Mouse (Mus musculus): ENCODE data around the gene Fam53b. TPM values are rescaled to one million over a fixed set of nuclear protein-coding genes. Genes with fewer than 3 reads are reported as not detected.
A peak's percentile ranks its signal among the peaks of the same experiment; 100 is the strongest.

The Fam53b gene
- polyA plus RNA-seq, 1 experiment from 2014 or later: 16.4 TPM

- Histone ChIP-seq H3K27ac (ENCODE audit: low read length) (no peak overlapping the region), H3K9ac (ENCODE audit: low read length) (no peak overlapping the region), H3K27me3 (ENCODE audit: control insufficient read depth, insufficient read depth, low read length) (no peaks in the 10 kb centered on the region), H3K4me1 (ENCODE audit: control insufficient read depth, insufficient read depth, low read length) (no peaks in the 10 kb centered on the region), H3K36me3 (ENCODE audit: control insufficient read depth, insufficient read depth) (peaks cover 17% of the 10 kb centered on the region), H3K4me2 (ENCODE audit: low read depth, low read length) (no peak overlapping the region), H3K9me3 (replicated peaks; ENCODE audit: control insufficient read depth, low read length) (no peaks in the 10 kb centered on the region), H3K4me3 (ENCODE audit: low read length) (no peak overlapping the region)
- WGBS: 87% methylated on average over 6 of the region's 6 CpGs
- no peak for ATAC-seq (replicated peaks; ENCODE audit: extremely low read depth, insufficient read depth, low FRiP score)
These were observed 53.0 kb downstream of the Fam53b start for GRCm38 (mm10) chr7:132760589-132761180.

DNA sequence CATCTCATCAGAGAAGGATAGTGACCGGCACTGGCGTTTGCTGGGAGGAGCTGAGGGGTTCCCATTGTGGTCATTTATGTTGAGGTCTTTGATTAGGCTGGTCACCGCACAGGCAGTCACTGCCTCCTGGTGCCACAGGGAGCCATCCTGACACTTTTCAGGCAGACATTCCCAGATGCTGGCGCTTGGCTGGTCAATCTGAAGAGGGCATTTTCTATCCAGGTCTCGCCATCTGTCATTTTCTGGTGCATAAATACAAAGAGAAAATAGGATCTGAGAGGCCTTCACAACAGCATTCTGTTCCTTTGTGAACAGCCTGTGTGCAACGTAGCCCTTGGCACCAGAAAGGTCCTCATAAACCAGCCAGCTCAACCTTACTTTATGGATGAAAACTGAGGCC lies 53.8 kb downstream of the Fam53b start:
- Histone ChIP-seq H3K4me1 (ENCODE audit: control insufficient read depth, insufficient read depth, low read length) (peaks cover 5% of the 10 kb centered on the region), H3K9me3 (replicated peaks; ENCODE audit: control insufficient read depth, low read length) (no peaks in the 10 kb centered on the region), H3K9ac (ENCODE audit: low read length) (no peak overlapping the region), H3K4me2 (ENCODE audit: low read depth, low read length) (no peak overlapping the region), H3K36me3 (ENCODE audit: control insufficient read depth, insufficient read depth) (peaks cover 17% of the 10 kb centered on the region), H3K27me3 (ENCODE audit: control insufficient read depth, insufficient read depth, low read length) (no peaks in the 10 kb centered on the region), H3K4me3 (ENCODE audit: low read length) (no peak overlapping the region), H3K27ac (ENCODE audit: low read length) (no peak overlapping the region)
- no peak for ATAC-seq (replicated peaks; ENCODE audit: extremely low read depth, insufficient read depth, low FRiP score)
- 98% methylated on average over 6 of the region's 6 CpGs for WGBS

GRCm38 (mm10) chr7:132759405-132759891 lies 54.2 kb downstream of the Fam53b start:
- 93% methylated on average over 22 of the region's 22 CpGs for WGBS
- no peak overlapping the region for H3K4me3 ChIP-seq (ENCODE audit: low read length)
- H3K9ac ChIP-seq (ENCODE audit: low read length): no peak overlapping the region

DNA sequence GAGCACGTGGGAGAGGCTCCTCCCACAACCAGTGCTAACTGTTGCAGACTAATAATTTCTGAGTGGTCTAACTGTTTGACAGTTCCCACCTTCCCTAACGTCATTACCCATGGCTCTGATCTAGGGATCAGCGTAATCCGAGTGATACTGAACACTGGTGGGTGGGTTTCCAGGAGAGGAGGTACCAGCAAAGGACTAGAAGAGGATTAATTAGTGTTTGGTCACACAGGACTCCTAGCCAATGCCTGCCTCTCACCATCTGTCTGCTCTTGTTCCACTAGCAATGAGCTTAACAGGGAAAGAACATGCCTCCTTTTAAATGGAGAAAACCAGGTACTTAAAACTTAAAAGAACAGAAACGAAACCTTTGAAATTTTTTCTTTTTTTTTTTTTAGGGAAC lies 54.8 kb downstream of the Fam53b start:
- no peaks in the 10 kb centered on the region for H3K27me3 ChIP-seq (ENCODE audit: control insufficient read depth, insufficient read depth, low read length)
- ATAC-seq (replicated peaks; ENCODE audit: extremely low read depth, insufficient read depth, low FRiP score): no peak
- H3K4me2 ChIP-seq (ENCODE audit: low read depth, low read length): no peak overlapping the region
- H3K27ac ChIP-seq (ENCODE audit: low read length): no peak overlapping the region
- peaks cover 17% of the 10 kb centered on the region for H3K36me3 ChIP-seq (ENCODE audit: control insufficient read depth, insufficient read depth)
- H3K4me3 ChIP-seq (ENCODE audit: low read length): no peak overlapping the region
- WGBS: 80% methylated on average over 5 of the region's 5 CpGs
- H3K4me1 ChIP-seq (ENCODE audit: control insufficient read depth, insufficient read depth, low read length): peaks cover 16% of the 10 kb centered on the region
- H3K9me3 ChIP-seq (replicated peaks; ENCODE audit: control insufficient read depth, low read length): no peaks in the 10 kb centered on the region
- H3K9ac ChIP-seq (ENCODE audit: low read length): no peak overlapping the region

More at GRCm38 (mm10) chr7:132759405-132759891, 54.2 kb downstream of the Fam53b start:
- Histone ChIP-seq H3K4me1 (ENCODE audit: control insufficient read depth, insufficient read depth, low read length) (peaks cover 10% of the 10 kb centered on the region), H3K27ac (ENCODE audit: low read length) (no peak overlapping the region), H3K27me3 (ENCODE audit: control insufficient read depth, insufficient read depth, low read length) (no peaks in the 10 kb centered on the region), H3K9me3 (replicated peaks; ENCODE audit: control insufficient read depth, low read length) (no peaks in the 10 kb centered on the region), H3K4me2 (ENCODE audit: low read depth, low read length) (no peak overlapping the region), H3K36me3 (ENCODE audit: control insufficient read depth, insufficient read depth) (peaks cover 17% of the 10 kb centered on the region)
- ATAC-seq (replicated peaks; ENCODE audit: extremely low read depth, insufficient read depth, low FRiP score): no peak

- H3K9ac ChIP-seq (ENCODE audit: low read length): no peak overlapping the region
These were observed 57.4 kb downstream of the Fam53b start for GRCm38 (mm10) chr7:132756325-132756724.

GRCm38 (mm10) chr7:132754389-132754750 lies 59.3 kb downstream of the Fam53b start:
- H3K27me3 ChIP-seq (ENCODE audit: control insufficient read depth, insufficient read depth, low read length): no peaks in the 10 kb centered on the region
- 0 out of 2 replicates have a peak, but pooled peaks have one; percentile 25 for ATAC-seq (replicated peaks; ENCODE audit: extremely low read depth, insufficient read depth, low FRiP score)
- no peak overlapping the region for H3K9ac ChIP-seq (ENCODE audit: low read length)
- WGBS: 28% methylated on average over 3 of the region's 3 CpGs
- peaks cover 31% of the 10 kb centered on the region for H3K4me1 ChIP-seq (ENCODE audit: control insufficient read depth, insufficient read depth, low read length)
- H3K27ac ChIP-seq (ENCODE audit: low read length): peak overlapping the region; percentile 36
- no peak overlapping the region for H3K4me3 ChIP-seq (ENCODE audit: low read length)
- peaks cover 14% of the 10 kb centered on the region for H3K36me3 ChIP-seq (ENCODE audit: control insufficient read depth, insufficient read depth)
- no peak overlapping the region for H3K4me2 ChIP-seq (ENCODE audit: low read depth, low read length)
- H3K9me3 ChIP-seq (replicated peaks; ENCODE audit: control insufficient read depth, low read length): no peaks in the 10 kb centered on the region

More at GRCm38 (mm10) chr7:132756325-132756724, 57.4 kb downstream of the Fam53b start:
- Histone ChIP-seq H3K4me3 (ENCODE audit: low read length) (no peak overlapping the region), H3K4me1 (ENCODE audit: control insufficient read depth, insufficient read depth, low read length) (peaks cover 31% of the 10 kb centered on the region), H3K9me3 (replicated peaks; ENCODE audit: control insufficient read depth, low read length) (no peaks in the 10 kb centered on the region), H3K36me3 (ENCODE audit: control insufficient read depth, insufficient read depth) (peaks cover 17% of the 10 kb centered on the region), H3K4me2 (ENCODE audit: low read depth, low read length) (no peak overlapping the region), H3K27me3 (ENCODE audit: control insufficient read depth, insufficient read depth, low read length) (no peaks in the 10 kb centered on the region), H3K27ac (ENCODE audit: low read length) (no peak overlapping the region)
- 88% methylated on average over 5 of the region's 5 CpGs for WGBS
- no peak for ATAC-seq (replicated peaks; ENCODE audit: extremely low read depth, insufficient read depth, low FRiP score)

DNA sequence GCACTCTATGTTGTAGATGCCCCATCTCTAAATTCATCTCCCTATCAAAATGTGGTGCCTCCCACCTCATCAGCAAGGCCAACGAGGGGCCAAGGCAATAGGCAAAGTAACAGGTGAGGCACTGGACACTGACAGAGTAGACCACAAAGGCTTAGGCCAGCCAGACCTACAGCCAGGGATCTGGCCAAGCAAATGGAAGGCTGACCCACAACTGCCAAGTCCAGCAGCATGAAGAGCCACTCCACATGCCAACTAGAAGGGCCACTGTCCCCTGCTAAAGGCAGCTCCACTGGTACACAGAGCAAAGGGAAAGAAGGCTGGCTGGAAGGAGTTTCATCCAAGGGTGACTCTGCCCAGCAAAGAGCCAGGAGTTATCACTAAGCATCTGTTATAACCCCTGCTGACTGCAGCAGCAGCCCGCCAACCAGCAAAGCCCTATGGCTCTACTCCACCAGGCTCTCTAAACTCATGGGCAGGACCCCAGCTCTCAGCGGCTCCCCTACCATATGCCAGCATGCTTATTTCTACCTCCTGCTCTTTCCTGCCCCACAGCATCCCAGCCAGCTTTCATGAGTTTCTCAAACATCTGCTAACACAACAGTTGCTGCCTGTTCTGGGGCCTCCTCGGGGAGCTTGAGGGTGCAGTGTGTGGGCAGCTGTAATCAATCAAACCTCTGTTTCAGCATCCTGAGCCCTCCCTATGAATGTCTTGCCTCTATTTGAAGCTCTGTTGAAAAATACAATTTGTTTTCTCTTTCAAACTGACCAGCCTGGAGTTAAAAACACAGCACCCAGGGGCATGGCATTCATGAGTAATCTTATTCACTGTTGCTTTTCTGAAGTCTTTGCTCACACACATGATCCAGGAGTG lies 59.9 kb downstream of the Fam53b start:
- Histone ChIP-seq H3K27ac (ENCODE audit: low read length) (peak overlapping the region; percentile 36; the same call in 1 of the 2 replicates), H3K9me3 (replicated peaks; ENCODE audit: control insufficient read depth, low read length) (no peaks in the 10 kb centered on the region), H3K36me3 (ENCODE audit: control insufficient read depth, insufficient read depth) (peaks cover 8% of the 10 kb centered on the region), H3K4me1 (ENCODE audit: control insufficient read depth, insufficient read depth, low read length) (peaks cover 31% of the 10 kb centered on the region), H3K4me3 (ENCODE audit: low read length) (no peak overlapping the region), H3K27me3 (ENCODE audit: control insufficient read depth, insufficient read depth, low read length) (no peaks in the 10 kb centered on the region), H3K4me2 (ENCODE audit: low read depth, low read length) (no peak overlapping the region), H3K9ac (ENCODE audit: low read length) (peak overlapping the region; percentile 11; the same call in 1 of the 2 replicates)
- no peak for ATAC-seq (replicated peaks; ENCODE audit: extremely low read depth, insufficient read depth, low FRiP score)
- WGBS: 57% methylated on average over 4 of the region's 4 CpGs

- no peaks in the 10 kb centered on the region for H3K9me3 ChIP-seq (replicated peaks; ENCODE audit: control insufficient read depth, low read length)
- H3K27me3 ChIP-seq (ENCODE audit: control insufficient read depth, insufficient read depth, low read length): no peaks in the 10 kb centered on the region
- H3K4me1 ChIP-seq (ENCODE audit: control insufficient read depth, insufficient read depth, low read length): peaks cover 31% of the 10 kb centered on the region
- no peak overlapping the region for H3K9ac ChIP-seq (ENCODE audit: low read length)
- 22% methylated on average over 2 of the region's 2 CpGs for WGBS
- no peak overlapping the region for H3K4me3 ChIP-seq (ENCODE audit: low read length)
- no peaks in the 10 kb centered on the region for H3K36me3 ChIP-seq (ENCODE audit: control insufficient read depth, insufficient read depth)
- no peak overlapping the region for H3K4me2 ChIP-seq (ENCODE audit: low read depth, low read length)
- H3K27ac ChIP-seq (ENCODE audit: low read length): peak overlapping the region; percentile 55
- no peak for ATAC-seq (replicated peaks; ENCODE audit: extremely low read depth, insufficient read depth, low FRiP score)
These were observed 62.0 kb downstream of the Fam53b start for GRCm38 (mm10) chr7:132751716-132752115.

DNA sequence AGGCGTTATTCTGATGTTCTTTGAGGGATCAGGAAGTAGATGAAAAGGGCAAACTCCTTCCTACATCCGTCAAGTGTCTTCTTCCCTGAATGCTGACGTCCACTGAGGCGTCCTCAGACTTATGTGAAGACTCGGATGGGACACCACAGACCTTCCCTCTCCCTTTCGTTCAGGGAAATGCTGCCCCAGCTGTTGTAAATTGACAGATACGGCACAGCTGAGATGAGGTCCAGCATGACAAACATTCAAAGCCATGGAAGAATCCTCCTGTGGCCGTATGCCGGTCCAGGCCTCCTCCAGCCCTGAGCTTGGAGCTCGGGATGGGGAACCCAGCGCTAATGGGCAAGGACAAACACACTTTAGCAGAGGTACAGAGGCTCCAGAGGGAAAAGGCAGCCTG lies 64.2 kb downstream of the Fam53b start:
- WGBS: 88% methylated on average over 11 of the region's 11 CpGs
- no peak overlapping the region for H3K4me3 ChIP-seq (ENCODE audit: low read length)
- no peaks in the 10 kb centered on the region for H3K9me3 ChIP-seq (replicated peaks; ENCODE audit: control insufficient read depth, low read length)
- no peak overlapping the region for H3K4me2 ChIP-seq (ENCODE audit: low read depth, low read length)
- no peak overlapping the region for H3K27ac ChIP-seq (ENCODE audit: low read length)
- H3K4me1 ChIP-seq (ENCODE audit: control insufficient read depth, insufficient read depth, low read length): peaks cover 22% of the 10 kb centered on the region
- no peaks in the 10 kb centered on the region for H3K36me3 ChIP-seq (ENCODE audit: control insufficient read depth, insufficient read depth)
- no peak overlapping the region for H3K9ac ChIP-seq (ENCODE audit: low read length)
- ATAC-seq (replicated peaks; ENCODE audit: extremely low read depth, insufficient read depth, low FRiP score): no peak
- no peaks in the 10 kb centered on the region for H3K27me3 ChIP-seq (ENCODE audit: control insufficient read depth, insufficient read depth, low read length)
